21 mouse cellular contexts compared by ENCODE assay signal in genomic region chrX:36971156-36971555, GRCm38 (mm10).
"Had no signal": no experiment of that assay in that cellular context is flagged by ENCODE, and none has a peak within 500 bp of the region (broad histone marks: within the 10 kb centered on the region; RNA-seq: fewer than 3 reads in every experiment).

No protein-coding gene starts in this region.

- DNase-seq: kidney, postnatal 14 days; kidney, postnatal 4 days; layer of hippocampus, adult 9-11 months; liver; lung, adult 18-20 months; lung, postnatal 10 days; lung, postnatal 36 days; midbrain, embryonic 14.5 days; right cerebral cortex, adult 18-20 months; right cerebral cortex, postnatal 14 days; right cerebral cortex, postnatal 4 days; thymus, adult 18-20 months; thymus, postnatal 36 days had no signal

- H3K27ac ChIP-seq: layer of hippocampus, adult 2 months; limb, embryonic 10.5 days; limb, embryonic 13.5 days; liver, embryonic 12.5 days; liver, embryonic 15.5 days; lung, embryonic 15.5 days; neural tube, embryonic 12.5 days; neural tube, embryonic 15.5 days had no signal

- H3K4me1 ChIP-seq: limb, embryonic 10.5 days; limb, embryonic 13.5 days; liver, embryonic 12.5 days; liver, embryonic 15.5 days; lung, embryonic 15.5 days; neural tube, embryonic 12.5 days; neural tube, embryonic 15.5 days had no signal

- H3K27me3 ChIP-seq: limb, embryonic 13.5 days; liver, embryonic 12.5 days; liver, embryonic 15.5 days; lung, embryonic 15.5 days; neural tube, embryonic 12.5 days; neural tube, embryonic 15.5 days had no signal

- H3K4me3 ChIP-seq: layer of hippocampus, adult 2 months; limb, embryonic 10.5 days; limb, embryonic 13.5 days; liver, embryonic 12.5 days; liver, embryonic 15.5 days; lung, embryonic 15.5 days; neural tube, embryonic 12.5 days; neural tube, embryonic 15.5 days had no signal

- H3K36me3 ChIP-seq: liver, embryonic 12.5 days; liver, embryonic 15.5 days; lung, embryonic 15.5 days; neural tube, embryonic 12.5 days; neural tube, embryonic 15.5 days had no signal
